ENCODE assay signal across 9 mouse cellular contexts in genomic region chr1:137323035-137323680, GRCm38 (mm10).
DNase-seq lines count a peak whose midpoint lies in the region; ATAC-seq lines count a peak whose summit lies in the region.
"Had no signal": no experiment of that assay in that cellular context is flagged by ENCODE, and none has a peak within 500 bp of the region (broad histone marks: within the 10 kb centered on the region; RNA-seq: fewer than 3 reads in every experiment).

No protein-coding gene starts in this region.

- H3K36me3 ChIP-seq in lung, embryonic 15.5 days = no peaks in the 10 kb centered on the region
- H3K36me3 ChIP-seq in forebrain, embryonic 15.5 days = no peaks in the 10 kb centered on the region
- no peaks in the 10 kb centered on the region for H3K36me3 ChIP-seq in stomach, embryonic 15.5 days

- H3K27me3 ChIP-seq in lung, embryonic 15.5 days = no peaks in the 10 kb centered on the region
- H3K27me3 ChIP-seq in forebrain, embryonic 15.5 days = no peaks in the 10 kb centered on the region
- H3K27me3 ChIP-seq in stomach, embryonic 15.5 days (replicated peaks) = no peaks in the 10 kb centered on the region

- H3K4me1 ChIP-seq in lung, embryonic 15.5 days = no peaks in the 10 kb centered on the region
- peaks cover 3% of the 10 kb centered on the region; the same call in 1 of the 2 replicates for H3K4me1 ChIP-seq in forebrain, embryonic 15.5 days
- no peaks in the 10 kb centered on the region; the same call in 1 of the 2 replicates for H3K4me1 ChIP-seq in stomach, embryonic 15.5 days

- WGBS in lung, embryonic 15.5 days = 50% methylated on average over 2 of the region's 2 CpGs
- 13% methylated on average over 2 of the region's 2 CpGs for WGBS in forebrain, embryonic 15.5 days
- 62% methylated on average over 2 of the region's 2 CpGs for WGBS in stomach, embryonic 15.5 days

- H3K9ac ChIP-seq in lung, embryonic 15.5 days = no peak overlapping the region
- H3K9ac ChIP-seq in forebrain, embryonic 15.5 days (replicated peaks) = no peak overlapping the region
- no peak overlapping the region for H3K9ac ChIP-seq in stomach, embryonic 15.5 days

- peak; percentile 69; the same call in 1 of the 2 replicates for ATAC-seq in lung, embryonic 15.5 days (ENCODE audit: borderline replicate concordance, extremely low read depth, low FRiP score, low TSS enrichment)
- ATAC-seq in forebrain, embryonic 15.5 days (replicated peaks) = peak; percentile 85
- ATAC-seq in stomach, embryonic 15.5 days (ENCODE audit: insufficient read depth, low FRiP score, low read depth) = peak; percentile 86

- no peak overlapping the region for H3K27ac ChIP-seq in lung, embryonic 15.5 days
- no peak overlapping the region for H3K27ac ChIP-seq in forebrain, embryonic 15.5 days (replicated peaks)
- H3K27ac ChIP-seq in stomach, embryonic 15.5 days = no peak overlapping the region

- no peak overlapping the region for H3K4me2 ChIP-seq in lung, embryonic 15.5 days
- no peak overlapping the region for H3K4me2 ChIP-seq in forebrain, embryonic 15.5 days (replicated peaks)
- no peak overlapping the region for H3K4me2 ChIP-seq in stomach, embryonic 15.5 days

- H3K4me3 ChIP-seq in lung, embryonic 15.5 days = no peak overlapping the region
- H3K4me3 ChIP-seq in forebrain, embryonic 15.5 days = no peak overlapping the region
- no peak overlapping the region for H3K4me3 ChIP-seq in stomach, embryonic 15.5 days (replicated peaks)
- H3K4me3 ChIP-seq: erythroblast, embryonic 14.5 days had no signal

- DNase-seq in lung, postnatal 14 days = no peak
- peak; percentile 87 for DNase-seq in embryo, embryonic 10 days (ENCODE audit: low spot score)
- DNase-seq in urinary bladder, postnatal 25 days (ENCODE audit: low spot score) = no peak
- no peak for DNase-seq in urinary bladder, postnatal 4 days (ENCODE audit: low spot score in 2 of 2)
- no peak for DNase-seq in gastrocnemius, adult 8-10 months (ENCODE audit: low spot score in 2 of 2)

- H3K9me3 ChIP-seq in lung, embryonic 15.5 days = no peaks in the 10 kb centered on the region
- no peaks in the 10 kb centered on the region for H3K9me3 ChIP-seq in forebrain, embryonic 15.5 days
- no peaks in the 10 kb centered on the region for H3K9me3 ChIP-seq in stomach, embryonic 15.5 days
